ENCODE assay signal across 8 mouse cellular contexts in the genomic region with DNA sequence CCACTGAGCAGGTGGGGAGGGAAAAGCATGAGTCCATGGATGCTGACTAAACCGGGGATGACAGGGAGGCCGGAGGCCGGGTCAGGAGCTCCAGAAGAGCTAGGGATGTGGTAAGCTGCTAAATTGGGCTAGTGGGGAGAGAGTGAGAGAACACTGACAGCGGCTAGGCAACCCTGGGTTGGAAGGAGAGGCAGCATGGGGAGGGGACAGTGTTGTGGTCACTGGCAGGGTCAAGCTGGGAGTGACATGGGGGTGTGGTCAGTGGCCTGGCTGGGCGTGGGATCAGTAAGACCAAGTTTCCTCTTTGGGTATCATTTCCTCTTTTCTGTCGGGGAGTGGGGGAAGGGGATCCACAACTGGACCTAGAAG. TPM values are rescaled to one million over a fixed set of nuclear protein-coding genes. Genes with fewer than 3 reads are reported as not detected.
DNase-seq lines count a peak whose midpoint lies in the region; ATAC-seq and TF ChIP-seq lines count a peak whose summit lies in the region.

No protein-coding gene starts in this region.

- peak overlapping the region; percentile 84 for H3K4me2 ChIP-seq in embryonic facial prominence, embryonic 15.5 days (replicated peaks)
- peak overlapping the region; percentile 72 for H3K4me2 ChIP-seq in hindbrain, embryonic 11.5 days (replicated peaks; ENCODE audit: low read depth, low read length)
- peak overlapping the region; percentile 60 for H3K4me2 ChIP-seq in limb, embryonic 14.5 days (replicated peaks; ENCODE audit: low read depth, low read length, severe bottlenecking)
- H3K4me2 ChIP-seq in midbrain, embryonic 14.5 days (ENCODE audit: low read length) = peak overlapping the region; percentile 91; the same call in 1 of the 2 replicates

- DNase-seq in right cerebral cortex, postnatal 10 days (ENCODE audit: low spot score in 2 of 2) = peak; percentile 68 to 70
- DNase-seq in right cerebral cortex, postnatal 4 days = no peak
- no peak for DNase-seq in hindbrain, embryonic 11.5 days (ENCODE audit: low spot score)
- no peak for DNase-seq in limb, embryonic 14.5 days (ENCODE audit: low spot score)
- no peak for DNase-seq in midbrain, embryonic 14.5 days
- no peak for DNase-seq in cerebellum, adult 11 months
- DNase-seq in urinary bladder, postnatal 25 days (ENCODE audit: low spot score) = no peak

- H3K9ac ChIP-seq in embryonic facial prominence, embryonic 15.5 days = no peak overlapping the region
- peak overlapping the region; percentile 16; the same call in 1 of the 2 replicates for H3K9ac ChIP-seq in hindbrain, embryonic 11.5 days (ENCODE audit: low read depth, low read length)
- H3K9ac ChIP-seq in limb, embryonic 14.5 days (ENCODE audit: low read depth, low read length, severe bottlenecking) = peak overlapping the region; percentile 91; the same call in 1 of the 2 replicates
- peak overlapping the region; percentile 34; the same call in 1 of the 2 replicates for H3K9ac ChIP-seq in midbrain, embryonic 14.5 days (replicated peaks; ENCODE audit: low read length)

- no peaks in the 10 kb centered on the region for H3K9me3 ChIP-seq in embryonic facial prominence, embryonic 15.5 days (replicated peaks)
- H3K9me3 ChIP-seq in hindbrain, embryonic 11.5 days (ENCODE audit: control insufficient read depth, low read length) = no peaks in the 10 kb centered on the region
- no peaks in the 10 kb centered on the region for H3K9me3 ChIP-seq in limb, embryonic 14.5 days (ENCODE audit: control insufficient read depth, low read length)
- H3K9me3 ChIP-seq in midbrain, embryonic 14.5 days (ENCODE audit: control insufficient read depth, low read length) = no peaks in the 10 kb centered on the region

- H3K36me3 ChIP-seq in embryonic facial prominence, embryonic 15.5 days = peaks cover 26% of the 10 kb centered on the region
- peaks cover 2% of the 10 kb centered on the region; the same call in 1 of the 2 replicates for H3K36me3 ChIP-seq in hindbrain, embryonic 11.5 days (ENCODE audit: control insufficient read depth, insufficient read depth, low read length)
- H3K36me3 ChIP-seq in limb, embryonic 14.5 days (ENCODE audit: control insufficient read depth, insufficient read depth, low read length) = peaks cover 38% of the 10 kb centered on the region
- peaks cover 50% of the 10 kb centered on the region for H3K36me3 ChIP-seq in midbrain, embryonic 14.5 days (ENCODE audit: control insufficient read depth, insufficient read depth, low read length)

- TF ChIP-seq POLR2A in limb, embryonic 14.5 days (IDR thresholded peaks at IDR 0.05; ENCODE audit: borderline replicate concordance, extremely low read depth, insufficient read depth, insufficient read length) = no peak

- WGBS in embryonic facial prominence, embryonic 15.5 days = 30% methylated on average over 6 of the region's 6 CpGs
- 31% methylated on average over 6 of the region's 6 CpGs for WGBS in hindbrain, embryonic 11.5 days
- WGBS in limb, embryonic 14.5 days = 50% methylated on average over 4 of the region's 6 CpGs
- 66% methylated on average over 6 of the region's 6 CpGs for WGBS in midbrain, embryonic 14.5 days

- ATAC-seq in embryonic facial prominence, embryonic 15.5 days (ENCODE audit: insufficient number of reproducible peaks, low FRiP score, low TSS enrichment, low read depth) = no peak
- no peak for ATAC-seq in hindbrain, embryonic 11.5 days (ENCODE audit: low FRiP score)
- no peak for ATAC-seq in limb, embryonic 14.5 days (ENCODE audit: low FRiP score, low read depth)
- ATAC-seq in midbrain, embryonic 14.5 days (ENCODE audit: low FRiP score, low TSS enrichment) = no peak

- peak overlapping the region; percentile 11; the same call in 1 of the 2 replicates for H3K27ac ChIP-seq in embryonic facial prominence, embryonic 15.5 days (replicated peaks)
- H3K27ac ChIP-seq in hindbrain, embryonic 11.5 days (ENCODE audit: low read depth, low read length) = no peak overlapping the region
- 0 out of 2 replicates have a peak overlapping the region, but pooled peaks have one; percentile 26 for H3K27ac ChIP-seq in limb, embryonic 14.5 days (replicated peaks; ENCODE audit: low read depth, low read length)
- H3K27ac ChIP-seq in midbrain, embryonic 14.5 days (replicated peaks; ENCODE audit: low read depth, low read length) = no peak overlapping the region

- H3K4me1 ChIP-seq in embryonic facial prominence, embryonic 15.5 days = peaks cover 55% of the 10 kb centered on the region
- peaks cover 24% of the 10 kb centered on the region for H3K4me1 ChIP-seq in hindbrain, embryonic 11.5 days (replicated peaks; ENCODE audit: control insufficient read depth, insufficient read depth, low read length)
- peaks cover 48% of the 10 kb centered on the region for H3K4me1 ChIP-seq in limb, embryonic 14.5 days (ENCODE audit: control insufficient read depth, insufficient read depth, low read length)
- H3K4me1 ChIP-seq in midbrain, embryonic 14.5 days (ENCODE audit: control insufficient read depth, insufficient read depth, low read length) = peaks cover 33% of the 10 kb centered on the region

- peak overlapping the region; percentile 95 for H3K4me3 ChIP-seq in embryonic facial prominence, embryonic 15.5 days (replicated peaks)
- no peak overlapping the region for H3K4me3 ChIP-seq in hindbrain, embryonic 11.5 days (ENCODE audit: low read depth, low read length)
- peak overlapping the region; percentile 78; the same call in 1 of the 2 replicates for H3K4me3 ChIP-seq in limb, embryonic 14.5 days (replicated peaks; ENCODE audit: low read length)
- H3K4me3 ChIP-seq in midbrain, embryonic 14.5 days (replicated peaks; ENCODE audit: low read depth, low read length) = no peak overlapping the region

- H3K27me3 ChIP-seq in embryonic facial prominence, embryonic 15.5 days = no peaks in the 10 kb centered on the region
- no peaks in the 10 kb centered on the region for H3K27me3 ChIP-seq in hindbrain, embryonic 11.5 days (ENCODE audit: control insufficient read depth, insufficient read depth, low read length)
- no peaks in the 10 kb centered on the region for H3K27me3 ChIP-seq in limb, embryonic 14.5 days (ENCODE audit: control insufficient read depth, insufficient read depth, low read length)
- no peaks in the 10 kb centered on the region for H3K27me3 ChIP-seq in midbrain, embryonic 14.5 days (ENCODE audit: control insufficient read depth, insufficient read depth, low read length)

RNA-seq across cellular contexts. Expression of a gene that starts 1.9 kb away (rescaled TPM):
- polyA plus RNA-seq in embryonic facial prominence, embryonic 15.5 days (2015; fragmentation: Nextera tagmentation; extraction: Ambion mirVana) = 77.5 and 88.2 TPM in 2 replicates
- 60.3 and 64.7 TPM in 2 replicates for polyA plus RNA-seq in hindbrain, embryonic 11.5 days (2014; fragmentation: Nextera tagmentation; extraction: Ambion mirVana)
- 51.7 and 58.0 TPM in 2 replicates for polyA plus RNA-seq in limb, embryonic 14.5 days (2012; rRNA removed)
- polyA plus RNA-seq in limb, embryonic 14.5 days (2014; fragmentation: Nextera tagmentation; extraction: Ambion mirVana) = 71.4 and 78.5 TPM in 2 replicates
- 80.9 and 82.8 TPM in 2 replicates for polyA plus RNA-seq in midbrain, embryonic 14.5 days (2014; fragmentation: Nextera tagmentation; extraction: Ambion mirVana)

RNA-seq across cellular contexts. Expression of a gene that starts 2.3 kb away (rescaled TPM):
- polyA plus RNA-seq in embryonic facial prominence, embryonic 15.5 days (2015; fragmentation: Nextera tagmentation; extraction: Ambion mirVana) = 55.8 and 60.9 TPM in 2 replicates
- 49.7 and 60.4 TPM in 2 replicates for polyA plus RNA-seq in hindbrain, embryonic 11.5 days (2014; fragmentation: Nextera tagmentation; extraction: Ambion mirVana)
- polyA plus RNA-seq in limb, embryonic 14.5 days (2012; rRNA removed) = 69.4 and 75.5 TPM in 2 replicates
- 62.4 and 63.3 TPM in 2 replicates for polyA plus RNA-seq in limb, embryonic 14.5 days (2014; fragmentation: Nextera tagmentation; extraction: Ambion mirVana)
- polyA plus RNA-seq in midbrain, embryonic 14.5 days (2014; fragmentation: Nextera tagmentation; extraction: Ambion mirVana) = 60.3 and 65.5 TPM in 2 replicates

RNA-seq across cellular contexts. Expression of a gene that starts 18.3 kb away (rescaled TPM):
- polyA plus RNA-seq in embryonic facial prominence, embryonic 15.5 days (2015; fragmentation: Nextera tagmentation; extraction: Ambion mirVana) = 28.6 and 32.5 TPM in 2 replicates
- polyA plus RNA-seq in hindbrain, embryonic 11.5 days (2014; fragmentation: Nextera tagmentation; extraction: Ambion mirVana) = 26.5 and 41.1 TPM in 2 replicates
- polyA plus RNA-seq in limb, embryonic 14.5 days (2012; rRNA removed) = 81.9 and 101 TPM in 2 replicates
- 33.3 and 35.3 TPM in 2 replicates for polyA plus RNA-seq in limb, embryonic 14.5 days (2014; fragmentation: Nextera tagmentation; extraction: Ambion mirVana)
- 27.2 and 28.5 TPM in 2 replicates for polyA plus RNA-seq in midbrain, embryonic 14.5 days (2014; fragmentation: Nextera tagmentation; extraction: Ambion mirVana)

RNA-seq across cellular contexts. Expression of a gene that starts 18.4 kb away (rescaled TPM):
- 21.3 and 22.3 TPM in 2 replicates for polyA plus RNA-seq in embryonic facial prominence, embryonic 15.5 days (2015; fragmentation: Nextera tagmentation; extraction: Ambion mirVana)
- 25.4 and 27.4 TPM in 2 replicates for polyA plus RNA-seq in hindbrain, embryonic 11.5 days (2014; fragmentation: Nextera tagmentation; extraction: Ambion mirVana)
- polyA plus RNA-seq in limb, embryonic 14.5 days (2012; rRNA removed) = 39.8 and 50.1 TPM in 2 replicates
- polyA plus RNA-seq in limb, embryonic 14.5 days (2014; fragmentation: Nextera tagmentation; extraction: Ambion mirVana) = 18.4 and 19.9 TPM in 2 replicates
- polyA plus RNA-seq in midbrain, embryonic 14.5 days (2014; fragmentation: Nextera tagmentation; extraction: Ambion mirVana) = 50.5 and 53.4 TPM in 2 replicates

RNA-seq across cellular contexts. Expression of a gene that starts 24.1 kb away (rescaled TPM):
- polyA plus RNA-seq in embryonic facial prominence, embryonic 15.5 days (2015; fragmentation: Nextera tagmentation; extraction: Ambion mirVana) = 1.5 and 1.6 TPM in 2 replicates
- polyA plus RNA-seq in hindbrain, embryonic 11.5 days (2014; fragmentation: Nextera tagmentation; extraction: Ambion mirVana) = 0.56 and 1.1 TPM in 2 replicates
- polyA plus RNA-seq in limb, embryonic 14.5 days (2012; rRNA removed) = 0.24 and 0.88 TPM in 2 replicates
- 2.8 and 3.0 TPM in 2 replicates for polyA plus RNA-seq in limb, embryonic 14.5 days (2014; fragmentation: Nextera tagmentation; extraction: Ambion mirVana)
- 2.1 TPM in 2 replicates for polyA plus RNA-seq in midbrain, embryonic 14.5 days (2014; fragmentation: Nextera tagmentation; extraction: Ambion mirVana)

Comparison
In these comparisons a context has a peak if more than half of its experiments do, and no peak if none do; other contexts are left out.
1. DNase-seq: peak in right cerebral cortex, postnatal 10 days (2 of 2); none in right cerebral cortex, postnatal 4 days (single experiment), hindbrain, embryonic 11.5 days (single experiment), limb, embryonic 14.5 days (single experiment), midbrain, embryonic 14.5 days (single experiment), cerebellum, adult 11 months (single experiment) and urinary bladder, postnatal 25 days (single experiment).
2. H3K27ac ChIP-seq: peak in embryonic facial prominence, embryonic 15.5 days (single experiment) and limb, embryonic 14.5 days (single experiment); none in hindbrain, embryonic 11.5 days (single experiment) and midbrain, embryonic 14.5 days (single experiment).
3. H3K4me3 ChIP-seq: peak in embryonic facial prominence, embryonic 15.5 days (single experiment) and limb, embryonic 14.5 days (single experiment); none in hindbrain, embryonic 11.5 days (single experiment) and midbrain, embryonic 14.5 days (single experiment).
4. Peak in every context shown above with its lines, with median percentiles within 50 percentile points of each other: H3K4me2 ChIP-seq.